Mouse (Mus musculus): ENCODE results near the gene BC049730. TPM values are rescaled to one million over a fixed set of nuclear protein-coding genes. Genes with fewer than 3 reads are reported as not detected.

The BC049730 gene
- total and polyA plus RNA-seq, 2 experiments from 2014 or later, result not detected

GRCm38 (mm10) chr7:24762574-24762973, 53.5 kb downstream of the BC049730 start:
- H3K4me2 ChIP-seq (ENCODE audit: low read depth), result no peak overlapping the region
- no peak for ATAC-seq
- H3K9me3 ChIP-seq (ENCODE audit: low read length), result no peaks in the 10 kb centered on the region
- H3K4me3 ChIP-seq (ENCODE audit: low read depth, low read length), result no peak overlapping the region
- H3K4me1 ChIP-seq (ENCODE audit: insufficient read depth), result no peaks in the 10 kb centered on the region
- no peaks in the 10 kb centered on the region for H3K36me3 ChIP-seq (ENCODE audit: insufficient read depth)
- TF ChIP-seq CTCF (IDR thresholded peaks at IDR 0.05; ENCODE audit: low read depth), result no peak
- no peak for DNase-seq
- 88% methylated on average over 8 of the region's 8 CpGs for WGBS
- no peak overlapping the region for H3K9ac ChIP-seq
- no peaks in the 10 kb centered on the region for H3K27me3 ChIP-seq (ENCODE audit: insufficient read depth, low read length)
- no peak overlapping the region for H3K27ac ChIP-seq (ENCODE audit: low read depth, low read length)

Other genes with a start within 250 kb of the BC049730 start
- gene Plaur, start 246.8 kb upstream of the BC049730 start, total RNA-seq (2014; rRNA removed), result 0.85 and 1.3 TPM in 2 replicates
- gene Plaur, start 246.8 kb upstream of the BC049730 start, polyA plus RNA-seq (2015; fragmentation: Nextera tagmentation; extraction: Ambion mirVana), result 1.2 and 1.3 TPM in 2 replicates
- gene Cadm4, start 227.2 kb upstream of the BC049730 start, total RNA-seq (2014; rRNA removed), result 412 and 434 TPM in 2 replicates
- gene Cadm4, start 227.2 kb upstream of the BC049730 start, polyA plus RNA-seq (2015; fragmentation: Nextera tagmentation; extraction: Ambion mirVana), result 102 and 107 TPM in 2 replicates
- 196 and 242 TPM in 2 replicates for gene Zfp428, start 202.2 kb upstream of the BC049730 start, total RNA-seq (2014; rRNA removed)
- 258 and 279 TPM in 2 replicates for gene Zfp428, start 202.2 kb upstream of the BC049730 start, polyA plus RNA-seq (2015; fragmentation: Nextera tagmentation; extraction: Ambion mirVana)
- not detected in 2 replicates for gene AC161166.1, start 196.8 kb upstream of the BC049730 start, total RNA-seq (2014; rRNA removed)
- 0.13 and 0.31 TPM in 2 replicates for gene AC161166.1, start 196.8 kb upstream of the BC049730 start, polyA plus RNA-seq (2015; fragmentation: Nextera tagmentation; extraction: Ambion mirVana)
- 103 and 119 TPM in 2 replicates for gene Irgq, start 178.6 kb upstream of the BC049730 start, total RNA-seq (2014; rRNA removed)
- gene Irgq, start 178.6 kb upstream of the BC049730 start, polyA plus RNA-seq (2015; fragmentation: Nextera tagmentation; extraction: Ambion mirVana), result 20.8 and 26.8 TPM in 2 replicates
- gene Pinlyp, start 163.1 kb upstream of the BC049730 start, total RNA-seq (2014; rRNA removed), result 0.31 and 0.43 TPM in 2 replicates
- not detected in 2 replicates for gene Pinlyp, start 163.1 kb upstream of the BC049730 start, polyA plus RNA-seq (2015; fragmentation: Nextera tagmentation; extraction: Ambion mirVana)
- gene Xrcc1, start 163.0 kb upstream of the BC049730 start, total RNA-seq (2014; rRNA removed), result 41.1 and 49.8 TPM in 2 replicates
- 42.1 and 48.6 TPM in 2 replicates for gene Xrcc1, start 163.0 kb upstream of the BC049730 start, polyA plus RNA-seq (2015; fragmentation: Nextera tagmentation; extraction: Ambion mirVana)
- 24.2 and 25.8 TPM in 2 replicates for gene Ethe1, start 121.7 kb upstream of the BC049730 start, total RNA-seq (2014; rRNA removed)
- gene Ethe1, start 121.7 kb upstream of the BC049730 start, polyA plus RNA-seq (2015; fragmentation: Nextera tagmentation; extraction: Ambion mirVana), result 24.3 and 26.8 TPM in 2 replicates
- gene Zfp575, start 121.6 kb upstream of the BC049730 start, total RNA-seq (2014; rRNA removed), result 0.38 and 1.2 TPM in 2 replicates
- gene Zfp575, start 121.6 kb upstream of the BC049730 start, polyA plus RNA-seq (2015; fragmentation: Nextera tagmentation; extraction: Ambion mirVana), result 19.4 and 24.8 TPM in 2 replicates
- 0.15 TPM in 1 of 2 replicates, not detected in the other for gene Phldb3, start 98.5 kb upstream of the BC049730 start, total RNA-seq (2014; rRNA removed)
- not detected in 2 replicates for gene Phldb3, start 98.5 kb upstream of the BC049730 start, polyA plus RNA-seq (2015; fragmentation: Nextera tagmentation; extraction: Ambion mirVana)
- gene Lypd3, start 72.7 kb upstream of the BC049730 start, total RNA-seq (2014; rRNA removed), result 0.23 and 0.33 TPM in 2 replicates
- gene Lypd3, start 72.7 kb upstream of the BC049730 start, polyA plus RNA-seq (2015; fragmentation: Nextera tagmentation; extraction: Ambion mirVana), result 0.67 and 1.3 TPM in 2 replicates
- not detected in 2 replicates for gene Tex101, start 32.6 kb upstream of the BC049730 start, total RNA-seq (2014; rRNA removed)
- not detected in 2 replicates for gene Tex101, start 32.6 kb upstream of the BC049730 start, polyA plus RNA-seq (2015; fragmentation: Nextera tagmentation; extraction: Ambion mirVana)
- gene Gm4763, start 17.7 kb downstream of the BC049730 start, total RNA-seq (2014; rRNA removed), result not detected in 2 replicates
- not detected in 2 replicates for gene Gm4763, start 17.7 kb downstream of the BC049730 start, polyA plus RNA-seq (2015; fragmentation: Nextera tagmentation; extraction: Ambion mirVana)
- gene Cd177, start 51.1 kb downstream of the BC049730 start, total RNA-seq (2014; rRNA removed), result 0.48 TPM in 1 of 2 replicates, not detected in the other
- 0.27 and 0.28 TPM in 2 replicates for gene Cd177, start 51.1 kb downstream of the BC049730 start, polyA plus RNA-seq (2015; fragmentation: Nextera tagmentation; extraction: Ambion mirVana)
- gene Ceacam10, start 68.0 kb downstream of the BC049730 start, total RNA-seq (2014; rRNA removed), result 0.57 TPM in 1 of 2 replicates, not detected in the other
- gene Ceacam10, start 68.0 kb downstream of the BC049730 start, polyA plus RNA-seq (2015; fragmentation: Nextera tagmentation; extraction: Ambion mirVana), result 0.14 TPM in 1 of 2 replicates, not detected in the other
- gene Gm9844, start 153.0 kb downstream of the BC049730 start, total RNA-seq (2014; rRNA removed), result 26.5 and 99.9 TPM in 2 replicates
- 35.2 and 38.2 TPM in 2 replicates for gene Gm9844, start 153.0 kb downstream of the BC049730 start, polyA plus RNA-seq (2015; fragmentation: Nextera tagmentation; extraction: Ambion mirVana)
- not detected in 2 replicates for gene Lypd4, start 160.7 kb downstream of the BC049730 start, total RNA-seq (2014; rRNA removed)
- not detected in 2 replicates for gene Lypd4, start 160.7 kb downstream of the BC049730 start, polyA plus RNA-seq (2015; fragmentation: Nextera tagmentation; extraction: Ambion mirVana)
- gene Dmrtc2, start 160.8 kb downstream of the BC049730 start, total RNA-seq (2014; rRNA removed), result 0.08 TPM in 1 of 2 replicates, not detected in the other
- gene Dmrtc2, start 160.8 kb downstream of the BC049730 start, polyA plus RNA-seq (2015; fragmentation: Nextera tagmentation; extraction: Ambion mirVana), result 0.23 and 0.28 TPM in 2 replicates
- gene Rps19, start 175.1 kb downstream of the BC049730 start, total RNA-seq (2014; rRNA removed), result 581 and 723 TPM in 2 replicates
- 1,350 and 1,888 TPM in 2 replicates for gene Rps19, start 175.1 kb downstream of the BC049730 start, polyA plus RNA-seq (2015; fragmentation: Nextera tagmentation; extraction: Ambion mirVana)
- 0.15 and 0.33 TPM in 2 replicates for gene Cd79a, start 188.1 kb downstream of the BC049730 start, total RNA-seq (2014; rRNA removed)
- gene Cd79a, start 188.1 kb downstream of the BC049730 start, polyA plus RNA-seq (2015; fragmentation: Nextera tagmentation; extraction: Ambion mirVana), result 0.47 and 0.54 TPM in 2 replicates
- gene Arhgef1, start 193.7 kb downstream of the BC049730 start, total RNA-seq (2014; rRNA removed), result 24.5 and 30.3 TPM in 2 replicates
- gene Arhgef1, start 193.7 kb downstream of the BC049730 start, polyA plus RNA-seq (2015; fragmentation: Nextera tagmentation; extraction: Ambion mirVana), result 16.7 and 26.8 TPM in 2 replicates
- 0.54 and 2.1 TPM in 2 replicates for gene Gm4881, start 235.3 kb downstream of the BC049730 start, total RNA-seq (2014; rRNA removed)
- 0.33 and 0.97 TPM in 2 replicates for gene Gm4881, start 235.3 kb downstream of the BC049730 start, polyA plus RNA-seq (2015; fragmentation: Nextera tagmentation; extraction: Ambion mirVana)

Measured in forebrain, postnatal 0 days (tissue).